Mouse (Mus musculus) forebrain, embryonic 14.5 days (tissue): ENCODE data around the gene Tbc1d22a. TPM values are rescaled to one million over a fixed set of nuclear protein-coding genes. Genes with fewer than 3 reads are reported as not detected.
A peak's percentile ranks its signal among the peaks of the same experiment; 100 is the strongest.

Source experiments
- ATAC-seq: fragments of 200-750 bp; cut with Nextera tagmentation; 2 replicates; pipeline ENCODE4 v1.8.0; 2017; ENCODE audit warnings: mild to moderate bottlenecking, moderate library complexity
- DNase-seq: peaks from one replicate; pipeline ENCODE4 v3.0.0-alpha.2; 2015; ENCODE audit warnings: low spot score
- H3K27ac ChIP-seq: fragments of 300-500 bp; sonication (generic); 2 replicates; pipeline ENCODE4 v1.5.1; 2014; ENCODE audit warnings: low read depth, mild to moderate bottlenecking, control low read depth, low read length, moderate library complexity
- H3K27me3 ChIP-seq: fragments of 300-500 bp; sonication (generic); replicated peaks from 2 replicates; pipeline ENCODE4 v1.6.1; 2014; ENCODE audit warnings: low read length, control low read depth, mixed read lengths; ENCODE audit not compliant: control insufficient read depth, insufficient read depth
- H3K36me3 ChIP-seq: fragments of 300-500 bp; sonication (generic); 2 replicates; pipeline ENCODE4 v1.6.1; 2014; ENCODE audit warnings: low read length, control low read depth; ENCODE audit not compliant: control insufficient read depth, insufficient read depth
- H3K4me1 ChIP-seq: fragments of 300-500 bp; sonication (generic); 2 replicates; pipeline ENCODE4 v1.6.1; 2014; ENCODE audit warnings: antibody characterized with exemption, low read length, control low read depth; ENCODE audit not compliant: control insufficient read depth, insufficient read depth
- H3K4me2 ChIP-seq: fragments of 300-500 bp; sonication (generic); 2 replicates; pipeline ENCODE4 v1.6.1; 2014; ENCODE audit warnings: mild to moderate bottlenecking, control low read depth, low read length
- H3K4me3 ChIP-seq: fragments of 300-500 bp; sonication (generic); 2 replicates; pipeline ENCODE4 v1.5.1; 2014; ENCODE audit warnings: low read depth, low read length, control low read depth
- H3K9ac ChIP-seq: fragments of 300-500 bp; sonication (generic); 2 replicates; pipeline ENCODE4 v1.6.1; 2014; ENCODE audit warnings: mild to moderate bottlenecking, low read length, control low read depth, moderate library complexity
- H3K9me3 ChIP-seq: fragments of 300-500 bp; sonication (generic); replicated peaks from 2 replicates; pipeline ENCODE4 v1.6.1; 2016; ENCODE audit warnings: low read length, control low read depth, mixed read lengths; ENCODE audit not compliant: control insufficient read depth
- WGBS: fragments of 180-500 bp; shearing (Covaris S2); extraction: QIAGEN DNeasy Blood & Tissue Kit; methylation state at CpG from one replicate; pipeline ENCODE4 v1.1.7; 2014; 5-methylcytosine and 5-hydroxymethylcytosine counted together
- polyA plus RNA-seq: library from polyadenylated mRNA; unstranded; fragments of >200 nt; fragmentation: Nextera tagmentation; extraction: Ambion mirVana; gene quantifications from 2 replicates; pipeline ENCODE4 v1.2.1, GENCODE M21; 2014

Tbc1d22a gene
- polyA plus RNA-seq, 1 experiment from 2014 or later: 8.0 TPM

GRCm38 (mm10) chr15:86252684-86253083 lies 38.4 kb downstream of the Tbc1d22a start:
- no peak for ATAC-seq
- no peaks in the 10 kb centered on the region for H3K36me3 ChIP-seq
- H3K4me1 ChIP-seq: peaks cover 14% of the 10 kb centered on the region; the same call in 1 of the 2 replicates
- 53% methylated on average over 4 of the region's 4 CpGs for WGBS
- no peak overlapping the region for H3K9ac ChIP-seq
- H3K27ac ChIP-seq: no peak overlapping the region
- no peak for DNase-seq
- no peak overlapping the region for H3K4me3 ChIP-seq
- H3K9me3 ChIP-seq: no peaks in the 10 kb centered on the region
- no peak overlapping the region for H3K4me2 ChIP-seq
- no peaks in the 10 kb centered on the region for H3K27me3 ChIP-seq

- Histone ChIP-seq H3K9ac (no peak overlapping the region), H3K4me2 (no peak overlapping the region; the same call in 1 of the 2 replicates), H3K9me3 (no peaks in the 10 kb centered on the region), H3K4me3 (no peak overlapping the region), H3K27me3 (no peaks in the 10 kb centered on the region), H3K27ac (no peak overlapping the region), H3K36me3 (no peaks in the 10 kb centered on the region), H3K4me1 (peaks cover 19% of the 10 kb centered on the region; the same call in 1 of the 2 replicates)
- WGBS: 9% methylated on average over 10 of the region's 10 CpGs
- ATAC-seq: peak; percentile 49
- peak; percentile 46 for DNase-seq
Observed at GRCm38 (mm10) chr15:86253411-86253810, 39.2 kb downstream of the Tbc1d22a start.

GRCm38 (mm10) chr15:86256201-86256600 lies 41.9 kb downstream of the Tbc1d22a start:
- H3K4me3 ChIP-seq: no peak overlapping the region
- ATAC-seq (no peak), DNase-seq (no peak)
- H3K27ac ChIP-seq: no peak overlapping the region
- H3K36me3 ChIP-seq: no peaks in the 10 kb centered on the region
- H3K4me2 ChIP-seq: no peak overlapping the region
- no peaks in the 10 kb centered on the region for H3K9me3 ChIP-seq
- H3K27me3 ChIP-seq: no peaks in the 10 kb centered on the region
- WGBS: 72% methylated on average over 5 of the region's 5 CpGs
- no peak overlapping the region for H3K9ac ChIP-seq
- H3K4me1 ChIP-seq: peaks cover 31% of the 10 kb centered on the region; the same call in 1 of the 2 replicates

- ATAC-seq (peak; percentile 13; the same call in 1 of the 2 replicates), DNase-seq (peak; percentile 42)
- Histone ChIP-seq H3K4me2 (no peak overlapping the region), H3K27ac (0 out of 2 replicates have a peak overlapping the region, but pooled peaks have one; percentile 52), H3K4me3 (no peak overlapping the region), H3K9ac (no peak overlapping the region), H3K9me3 (no peaks in the 10 kb centered on the region), H3K27me3 (no peaks in the 10 kb centered on the region), H3K4me1 (peaks cover 31% of the 10 kb centered on the region; the same call in 1 of the 2 replicates), H3K36me3 (no peaks in the 10 kb centered on the region)
- WGBS: 27% methylated on average over 4 of the region's 4 CpGs
Observed at GRCm38 (mm10) chr15:86256728-86257179, 42.5 kb downstream of the Tbc1d22a start.

GRCm38 (mm10) chr15:86257916-86258685 lies 43.8 kb downstream of the Tbc1d22a start:
- Histone ChIP-seq H3K9ac (no peak overlapping the region), H3K27ac (no peak overlapping the region; the same call in 1 of the 2 replicates), H3K9me3 (no peaks in the 10 kb centered on the region), H3K36me3 (no peaks in the 10 kb centered on the region), H3K4me3 (no peak overlapping the region), H3K27me3 (no peaks in the 10 kb centered on the region), H3K4me1 (peaks cover 27% of the 10 kb centered on the region; the same call in 1 of the 2 replicates), H3K4me2 (no peak overlapping the region)
- ATAC-seq (no peak), DNase-seq (no peak)
- 85% methylated on average over 9 of the region's 9 CpGs for WGBS

GRCm38 (mm10) chr15:86259233-86259632 lies 45.0 kb downstream of the Tbc1d22a start:
- no peaks in the 10 kb centered on the region for H3K9me3 ChIP-seq
- ATAC-seq: no peak
- H3K27me3 ChIP-seq: no peaks in the 10 kb centered on the region
- DNase-seq: peak; percentile 58
- H3K36me3 ChIP-seq: no peaks in the 10 kb centered on the region
- WGBS: 35% methylated on average over 4 of the region's 4 CpGs
- H3K9ac ChIP-seq: no peak overlapping the region
- no peak overlapping the region for H3K4me3 ChIP-seq
- no peak overlapping the region for H3K27ac ChIP-seq
- H3K4me2 ChIP-seq: no peak overlapping the region
- H3K4me1 ChIP-seq: peaks cover 24% of the 10 kb centered on the region; the same call in 1 of the 2 replicates

GRCm38 (mm10) chr15:86260111-86260510 lies 45.9 kb downstream of the Tbc1d22a start:
- peaks cover 27% of the 10 kb centered on the region for H3K4me1 ChIP-seq
- H3K27me3 ChIP-seq: no peaks in the 10 kb centered on the region
- H3K4me3 ChIP-seq: no peak overlapping the region
- H3K27ac ChIP-seq: no peak overlapping the region
- DNase-seq: no peak
- no peak for ATAC-seq
- no peaks in the 10 kb centered on the region for H3K36me3 ChIP-seq
- H3K4me2 ChIP-seq: no peak overlapping the region
- no peak overlapping the region for H3K9ac ChIP-seq
- H3K9me3 ChIP-seq: no peaks in the 10 kb centered on the region
- 93% methylated on average over 4 of the region's 4 CpGs for WGBS

- H3K36me3 ChIP-seq: no peaks in the 10 kb centered on the region
- ATAC-seq (no peak), DNase-seq (no peak)
- 75% methylated on average over 3 of the region's 3 CpGs for WGBS
- no peak overlapping the region for H3K27ac ChIP-seq
- no peak overlapping the region for H3K4me3 ChIP-seq
- no peaks in the 10 kb centered on the region for H3K27me3 ChIP-seq
- H3K9me3 ChIP-seq: no peaks in the 10 kb centered on the region
- H3K9ac ChIP-seq: no peak overlapping the region
- no peak overlapping the region for H3K4me2 ChIP-seq
- peaks cover 18% of the 10 kb centered on the region for H3K4me1 ChIP-seq
Observed at GRCm38 (mm10) chr15:86264389-86264788, 50.1 kb downstream of the Tbc1d22a start.

- no peak; the same call in 1 of the 2 replicates for ATAC-seq
- Histone ChIP-seq H3K4me3 (no peak overlapping the region), H3K36me3 (no peaks in the 10 kb centered on the region), H3K4me1 (peaks cover 14% of the 10 kb centered on the region), H3K27me3 (no peaks in the 10 kb centered on the region), H3K4me2 (no peak overlapping the region), H3K9me3 (no peaks in the 10 kb centered on the region), H3K27ac (no peak overlapping the region), H3K9ac (no peak overlapping the region)
- WGBS: 32% methylated on average over 7 of the region's 7 CpGs
- DNase-seq: peak; percentile 41
Observed at GRCm38 (mm10) chr15:86264803-86265202, 50.5 kb downstream of the Tbc1d22a start.
